Mouse (Mus musculus) cerebellum, postnatal 36 days (tissue): ENCODE measurements at regions not wholly inside any gene's neighbourhood (a gene's known extent, or its start where the extent isn't known, plus 50 kb on each side); places are given as distances from the start of the nearest gene placed in this dataset.

Experiments
- DNase-seq, 2 experiments: peaks; one replicate each; pipeline ENCODE4 v3.0.0; 2021 to 2022; ENCODE audit warnings: mixed read lengths in 2 of 2

- DNase-seq = no peak
These were observed 116.0 kb upstream of the Thumpd2 start for GRCm38 (mm10) chr17:81180813-81181424.

GRCm38 (mm10) chr17:81176306-81176705 lies 111.4 kb upstream of the Thumpd2 start:
- no peak for DNase-seq

GRCm38 (mm10) chr17:81175877-81176276 lies 111.0 kb upstream of the Thumpd2 start:
- DNase-seq = no peak

- no peak for DNase-seq
These were observed 108.1 kb upstream of the Thumpd2 start for GRCm38 (mm10) chr17:81172943-81173342.

- no peak for DNase-seq
These were observed 104.2 kb upstream of the Thumpd2 start for GRCm38 (mm10) chr17:81169118-81169517.

GRCm38 (mm10) chr17:81150730-81151129 lies 85.8 kb upstream of the Thumpd2 start:
- no peak for DNase-seq

GRCm38 (mm10) chr17:81134702-81135101 lies 69.8 kb upstream of the Thumpd2 start:
- DNase-seq = no peak

- DNase-seq = peak; percentile 65 to 68
These were observed 68.3 kb upstream of the Thumpd2 start for GRCm38 (mm10) chr17:81133227-81133626.
